Mouse (Mus musculus): ENCODE results near the gene Tyw5.

GRCm38 (mm10) chr1:57376806-57377205 lies 30.1 kb downstream of the Tyw5 start:
- TF ChIP-seq GATA1 (IDR thresholded peaks at IDR 0.05; ENCODE audit: borderline replicate concordance, low read length), result no peak
- TF ChIP-seq FLI1 (IDR thresholded peaks at IDR 0.05; ENCODE audit: low read length), result no peak

Measured in megakaryocyte, embryonic 14.5 days (primary cell).